Mouse (Mus musculus): Measurements from ENCODE around the gene Armh4. TPM values are rescaled to one million over a fixed set of nuclear protein-coding genes. Genes with fewer than 3 reads are reported as not detected.
"Not testable (repeated sequence)": the region's sequence is repeated elsewhere in the genome, so short reads cannot be mapped to it uniquely, and the experiment has no call there.

Gene Armh4
- total RNA-seq (2021): 1.8 and 2.1 TPM in 2 replicates
- long read RNA-seq, experiment 1, full-length matches to known transcripts: 2 of 2 reads
- long read RNA-seq, experiment 1, partial matches to known transcripts: 0 of 2 reads
- long read RNA-seq, experiment 1, other reads (novel, unspliced or antisense): 0 of 2 reads
- long read RNA-seq, experiment 2: 0 reads

DNA sequence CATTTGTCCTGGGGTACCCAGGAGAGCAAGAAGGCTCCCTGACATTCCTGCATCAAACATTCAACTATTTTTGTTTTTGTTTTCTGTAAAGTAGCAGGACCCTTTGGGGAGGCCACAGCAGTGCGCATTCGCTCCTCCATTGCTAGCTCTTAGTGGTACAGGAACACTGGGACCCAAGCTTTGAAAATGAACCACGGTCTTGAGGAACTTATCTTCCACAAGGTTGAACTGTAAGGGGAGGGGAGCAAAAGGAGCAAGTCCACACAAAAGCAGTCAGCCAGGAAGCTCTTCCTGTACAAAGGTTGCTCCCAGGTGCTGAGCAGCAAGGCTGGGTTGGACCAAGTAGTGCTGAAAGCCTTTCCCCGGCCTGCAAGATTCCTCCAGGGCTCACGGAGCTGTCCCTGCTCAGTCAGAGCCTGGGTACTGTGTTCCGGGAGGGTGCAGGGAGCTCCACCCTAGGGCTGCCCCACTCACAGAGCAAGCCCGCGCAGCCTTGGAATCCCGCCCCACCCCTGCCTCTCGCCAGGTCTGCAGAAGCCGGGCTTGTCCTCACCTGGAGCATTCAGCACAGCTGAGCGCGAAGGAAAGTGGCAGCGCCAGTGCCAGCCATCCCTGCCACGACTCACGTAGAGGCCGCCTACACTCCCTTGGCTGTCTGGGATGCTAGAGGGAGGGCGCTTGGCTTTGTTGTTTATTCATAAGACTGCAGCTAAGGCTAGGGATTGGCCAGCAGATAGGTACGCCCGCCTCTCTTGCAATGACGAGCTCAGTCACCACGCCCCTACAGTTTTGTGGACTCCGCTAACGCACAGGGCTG, at the start of gene Armh4:
Armh4 (minus strand) TSS at position 669 of the 817 bp plus-strand sequence.
- DNase-seq: peak; percentile 66

DNA sequence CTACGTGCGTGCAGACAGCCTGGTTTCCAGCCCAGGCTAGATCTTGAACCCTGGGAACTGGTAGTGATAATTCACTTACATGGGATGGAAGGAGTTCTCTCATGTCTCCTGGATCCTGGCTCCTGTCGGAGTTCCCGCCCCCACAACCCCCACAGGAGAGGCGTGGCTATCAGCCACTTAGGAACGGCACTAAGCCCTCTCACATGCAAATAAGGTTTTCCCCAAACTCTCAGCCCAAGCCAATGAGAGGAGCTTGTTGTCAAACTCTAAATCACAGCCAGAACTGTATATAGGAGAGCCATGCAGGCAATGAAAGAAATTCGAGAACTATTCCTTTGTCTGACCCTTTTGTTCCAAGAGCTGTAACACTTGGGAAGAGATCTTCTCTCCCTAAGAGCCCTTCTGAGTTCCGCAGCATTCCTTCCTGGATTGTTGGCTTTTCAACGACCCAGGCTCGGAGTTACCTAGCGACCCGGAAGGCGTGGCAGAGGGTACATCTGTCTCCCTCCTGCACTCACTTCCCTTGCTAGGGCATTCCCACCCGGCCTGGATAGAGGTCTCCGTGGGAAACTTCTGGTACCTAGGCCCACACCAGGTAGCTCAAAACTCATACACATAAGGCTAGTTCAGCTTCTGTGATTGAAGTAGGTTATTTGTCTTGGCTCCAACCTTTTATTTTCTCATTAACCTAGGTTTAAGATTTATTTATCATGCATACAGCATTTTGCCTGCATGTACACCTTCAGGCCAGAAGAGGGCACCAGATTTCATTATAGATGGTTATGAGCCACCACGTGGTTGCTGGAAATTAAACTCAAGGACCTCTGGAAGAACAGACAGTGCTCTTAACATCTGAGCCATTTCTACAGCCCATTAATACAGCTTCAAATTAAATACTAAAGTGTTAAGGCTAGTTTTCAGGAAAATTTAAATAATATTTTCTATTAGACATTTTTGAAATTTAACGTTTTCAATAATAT, 46.3 kb upstream of the Armh4 start:
- peak; percentile 5 for DNase-seq

DNA sequence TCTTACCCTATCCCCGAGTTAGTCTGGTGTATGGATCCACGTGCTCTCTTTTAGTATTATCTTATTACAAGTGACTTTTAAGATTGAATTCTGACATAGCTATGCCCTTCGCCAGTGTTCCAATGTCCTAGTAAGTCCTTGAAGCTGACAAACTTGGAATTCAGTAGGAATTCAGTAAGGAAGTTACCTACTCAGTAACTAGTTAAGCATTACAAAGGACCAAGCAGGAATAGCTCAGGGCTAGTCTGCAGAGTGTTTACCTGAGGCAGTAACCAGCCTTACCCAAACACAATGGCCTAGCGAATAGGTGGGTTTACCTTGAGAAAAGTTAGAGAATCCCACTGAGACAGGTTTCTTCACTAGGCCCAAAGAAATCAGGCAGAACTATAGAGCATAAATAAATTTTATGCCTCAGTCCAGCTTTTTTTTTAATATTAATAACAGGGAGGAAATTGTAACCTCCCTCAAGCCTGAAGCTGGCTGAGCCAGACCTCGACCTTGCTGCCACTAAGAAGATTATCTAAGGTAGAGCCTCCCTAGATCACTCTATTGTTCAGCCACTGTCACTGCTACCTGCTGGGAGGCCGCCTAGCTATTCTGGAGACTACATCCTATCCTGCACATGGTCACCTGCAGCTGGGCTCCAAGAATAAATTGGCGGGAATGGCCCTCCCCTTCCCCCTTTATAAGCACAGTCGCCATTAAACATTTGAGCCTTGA, 36.7 kb upstream of the Armh4 start:
- DNase-seq: not testable (repeated sequence)

DNA sequence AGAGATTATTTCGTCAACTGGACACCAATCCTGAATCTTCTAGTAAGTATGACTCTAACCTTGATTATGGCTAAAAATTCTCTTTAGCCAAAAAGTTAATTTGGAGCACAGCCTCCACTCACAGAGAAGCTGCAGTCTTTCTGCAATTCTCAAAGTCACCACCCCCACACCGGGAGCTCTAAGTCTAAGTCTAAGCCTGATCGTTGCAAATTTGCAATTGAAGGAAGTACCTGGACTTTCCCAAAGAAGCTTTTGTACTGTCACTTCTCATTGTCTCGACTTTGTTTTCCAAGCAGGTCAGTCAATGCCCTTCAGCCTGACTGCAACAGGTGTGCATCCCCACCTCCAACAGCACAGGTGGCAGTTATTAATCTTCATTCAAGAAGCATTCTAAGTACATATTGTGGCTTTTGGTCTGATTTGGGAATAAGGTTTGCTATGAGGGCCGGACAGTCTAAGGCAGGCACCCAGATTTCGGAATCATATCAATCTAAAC, 35.6 kb upstream of the Armh4 start:
- DNase-seq: not testable (repeated sequence)

DNA sequence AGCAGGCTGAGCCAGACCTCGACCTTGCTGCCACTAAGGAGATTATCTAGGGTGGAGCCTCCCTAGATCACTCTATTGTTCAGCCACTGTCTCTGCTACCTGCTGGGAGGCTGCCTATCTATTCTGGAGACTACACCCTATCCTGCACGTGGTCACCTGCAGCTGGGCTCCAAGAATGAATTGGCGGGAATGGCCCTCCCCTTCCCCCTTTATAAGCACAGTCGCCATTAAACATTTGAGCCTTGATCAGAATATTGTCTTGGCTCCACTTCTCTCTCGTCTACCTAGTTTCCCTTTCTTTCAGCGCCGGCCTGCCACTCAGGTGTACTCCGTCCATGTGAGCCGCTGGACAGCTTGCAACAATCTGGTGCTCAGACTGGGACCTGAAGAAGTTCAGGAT, 29.8 kb upstream of the Armh4 start:
- DNase-seq: not testable (repeated sequence)

DNA sequence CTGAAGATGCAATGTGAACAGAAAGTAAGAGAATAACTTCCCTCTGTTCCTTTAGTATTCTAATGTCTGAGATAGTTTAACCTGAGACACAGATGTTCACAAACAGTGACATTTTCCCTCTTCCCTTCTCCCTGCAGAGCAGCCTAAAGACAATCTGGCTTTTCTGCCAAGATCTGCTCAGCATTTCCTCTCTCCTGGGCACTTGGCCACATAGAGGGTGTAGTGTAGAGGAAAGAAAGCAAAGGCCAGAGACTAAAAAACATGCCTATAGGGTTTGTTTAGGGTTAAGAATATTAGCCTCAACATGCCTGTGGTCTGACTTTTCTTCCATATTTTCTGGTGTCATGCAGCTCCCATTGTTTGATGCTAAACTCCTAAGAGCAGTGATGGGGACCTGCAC, 21.9 kb upstream of the Armh4 start:
- not testable (repeated sequence) for DNase-seq

DNA sequence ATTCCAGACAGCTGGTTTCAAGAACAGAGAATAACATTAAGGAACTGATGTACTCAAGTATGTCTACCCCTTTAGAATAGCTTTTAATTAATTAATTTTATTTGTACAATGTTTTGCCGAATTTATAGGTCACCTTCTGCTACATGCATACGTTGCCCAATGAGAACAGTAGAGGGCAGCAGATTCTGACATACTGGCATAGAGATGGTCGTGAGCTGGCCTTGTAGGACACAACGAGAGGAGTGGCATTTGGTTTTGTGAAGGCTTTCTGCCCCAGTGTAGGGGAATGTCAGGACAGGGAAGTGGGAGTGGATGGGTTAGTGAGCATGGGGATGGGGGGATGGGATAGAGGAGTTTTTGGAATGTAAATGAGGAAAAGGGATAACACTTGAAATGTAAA, 18.3 kb upstream of the Armh4 start:
- peak; percentile 12 for DNase-seq

DNA sequence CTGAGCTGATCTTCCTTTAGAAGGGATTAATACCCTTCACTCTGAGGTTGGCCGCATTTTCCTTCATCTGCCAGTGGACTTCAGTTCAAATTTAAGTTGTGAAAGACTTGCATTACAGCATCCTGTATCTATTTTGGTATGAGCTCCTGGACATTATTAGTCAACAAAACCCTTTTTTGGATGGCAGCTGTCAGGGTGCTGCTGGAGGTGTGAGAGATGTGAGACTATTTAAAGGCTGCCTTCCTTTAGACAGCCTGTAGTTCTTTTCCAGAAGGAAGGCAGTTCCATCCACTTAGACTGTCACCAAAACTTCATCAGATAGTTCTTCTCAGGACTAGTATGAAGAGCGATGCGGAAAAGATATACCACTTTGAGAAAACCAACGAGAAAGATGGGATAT, 10.8 kb upstream of the Armh4 start:
- DNase-seq: no peak

DNA sequence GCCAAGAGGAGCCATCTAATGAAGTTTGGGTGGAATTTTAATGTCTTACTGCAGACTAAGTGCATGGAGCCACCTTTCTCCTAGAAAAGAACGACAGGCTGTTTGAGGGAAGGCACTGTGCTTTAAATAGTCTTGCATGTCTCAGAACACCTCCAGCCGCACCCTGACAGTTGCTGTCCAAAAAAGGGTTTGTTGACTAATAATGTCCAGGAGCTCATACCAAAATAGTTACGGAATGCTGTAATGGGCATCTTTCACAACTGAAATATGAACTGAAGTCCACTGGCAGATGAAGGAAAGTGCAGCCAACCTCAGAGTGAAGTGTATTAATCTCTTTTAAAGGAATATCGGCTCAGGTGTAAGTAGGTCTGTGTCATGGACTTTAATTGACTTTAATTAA, 7.4 kb upstream of the Armh4 start:
- DNase-seq: no peak

DNA sequence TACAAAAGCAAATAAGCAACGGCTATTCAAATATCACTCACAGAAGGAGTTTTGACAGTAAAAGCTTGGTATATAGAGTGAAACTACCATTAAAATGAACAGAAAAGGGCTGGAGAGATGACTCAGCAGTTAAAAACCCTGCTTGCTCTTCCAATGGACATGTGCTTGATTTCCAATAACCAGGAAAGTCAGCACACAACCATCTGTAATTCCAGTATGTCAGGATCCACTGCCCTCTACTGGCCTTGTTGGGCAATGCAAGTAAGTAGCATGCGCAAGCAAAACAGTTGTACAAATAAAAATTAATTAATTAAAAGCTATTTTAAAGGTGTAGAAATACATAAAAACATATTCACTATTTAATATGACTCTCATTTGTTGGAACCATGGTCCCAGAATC, 2.6 kb upstream of the Armh4 start:
- peak; percentile 62 for DNase-seq

DNA sequence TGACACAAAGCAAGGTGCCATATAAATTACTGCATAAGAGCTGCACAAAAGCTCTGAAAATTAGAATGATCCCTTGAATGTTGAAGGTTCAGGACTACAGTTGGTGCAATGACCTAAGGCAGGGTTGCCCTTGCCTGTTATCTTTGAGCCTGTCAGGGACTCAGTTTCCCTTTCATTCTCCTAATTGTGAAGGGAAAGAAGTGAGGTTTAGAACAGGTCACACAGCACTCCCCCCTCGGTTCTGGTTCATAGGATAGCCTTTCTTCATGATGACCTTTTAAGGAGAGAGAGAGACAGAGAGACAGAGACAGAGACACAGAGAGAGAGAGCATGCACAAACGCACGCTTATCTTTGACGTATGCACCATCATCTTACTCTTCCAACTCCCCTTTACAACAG, 683 bp upstream of the Armh4 start:
- DNase-seq: no peak

DNA sequence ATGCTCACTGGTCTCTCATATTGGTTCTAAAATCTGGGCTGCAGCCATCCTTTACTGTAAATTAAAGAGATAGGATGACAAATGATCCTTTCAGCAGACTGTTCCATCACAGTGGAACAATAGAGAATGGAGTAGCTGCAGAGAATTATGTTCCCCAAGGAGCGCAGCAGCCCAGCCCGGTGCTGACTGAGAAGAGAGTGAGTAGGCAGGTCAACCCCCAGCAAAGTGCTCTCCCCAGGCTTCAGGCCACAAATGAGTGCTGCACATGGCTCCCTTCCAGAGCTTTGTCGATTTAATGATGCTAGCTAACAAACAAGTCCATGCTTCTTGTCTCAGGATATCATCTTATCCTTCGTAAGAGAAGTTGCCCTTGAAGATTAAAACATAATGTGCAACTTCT, 2.8 kb downstream of the Armh4 start:
- DNase-seq: no peak

DNA sequence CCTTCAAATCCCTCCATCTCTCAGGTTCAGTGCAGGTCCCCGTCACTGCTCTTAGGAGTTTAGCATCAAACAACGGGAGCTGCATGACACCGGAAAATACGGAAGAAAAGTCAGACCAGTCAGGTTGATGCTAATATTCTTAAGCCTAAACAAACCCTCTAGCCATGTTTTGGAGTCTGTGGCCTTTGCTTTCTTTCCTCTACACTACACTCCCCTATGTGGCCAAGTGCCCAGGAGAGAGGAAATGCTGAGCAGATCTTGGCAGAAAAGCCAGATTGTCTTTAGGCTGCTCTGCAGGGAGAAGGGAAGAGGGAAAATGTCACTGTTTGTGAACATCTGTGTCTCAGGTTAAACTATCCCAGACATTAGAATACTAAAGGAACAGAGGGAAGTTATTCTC, 5.6 kb downstream of the Armh4 start:
- not testable (repeated sequence) for DNase-seq

DNA sequence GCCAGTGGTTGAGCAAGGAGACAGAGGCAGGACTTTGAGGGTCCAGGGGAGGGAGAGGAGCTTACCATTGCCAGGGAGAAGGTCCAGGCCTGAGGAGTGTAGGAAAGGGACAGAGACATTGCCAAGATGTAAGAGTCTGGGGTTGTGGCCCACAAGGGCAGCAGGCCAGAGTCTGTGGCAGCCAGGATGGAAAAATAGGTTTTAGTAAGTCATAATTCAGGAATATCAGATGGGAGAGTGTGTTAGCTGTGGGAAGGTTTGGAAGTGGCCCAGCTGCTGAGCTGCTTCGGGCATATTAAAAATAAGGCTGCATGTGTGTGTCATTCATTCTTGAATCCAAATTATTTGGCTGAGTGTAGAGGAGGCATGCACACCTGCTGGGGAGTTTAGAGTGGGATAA, 11.4 kb downstream of the Armh4 start:
- no peak for DNase-seq

DNA sequence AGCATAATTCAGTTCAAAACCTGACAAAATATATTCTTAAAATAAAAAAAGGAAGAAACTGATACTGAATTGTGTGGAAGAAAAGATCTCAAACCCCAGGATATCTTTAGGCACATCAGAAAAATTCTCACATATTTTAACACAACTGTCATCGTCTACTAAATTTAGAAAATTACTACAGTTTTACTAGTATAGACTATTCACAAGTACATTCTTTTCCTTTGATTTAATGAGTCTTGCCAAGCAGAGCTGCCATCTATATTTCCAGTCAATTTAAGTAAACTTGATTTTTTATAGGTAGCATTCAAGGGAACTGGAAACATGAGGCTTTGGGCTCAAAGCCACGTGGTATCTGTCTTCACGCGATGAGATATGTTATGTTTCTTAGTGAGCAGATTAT, 16.6 kb downstream of the Armh4 start:
- no peak for DNase-seq

DNA sequence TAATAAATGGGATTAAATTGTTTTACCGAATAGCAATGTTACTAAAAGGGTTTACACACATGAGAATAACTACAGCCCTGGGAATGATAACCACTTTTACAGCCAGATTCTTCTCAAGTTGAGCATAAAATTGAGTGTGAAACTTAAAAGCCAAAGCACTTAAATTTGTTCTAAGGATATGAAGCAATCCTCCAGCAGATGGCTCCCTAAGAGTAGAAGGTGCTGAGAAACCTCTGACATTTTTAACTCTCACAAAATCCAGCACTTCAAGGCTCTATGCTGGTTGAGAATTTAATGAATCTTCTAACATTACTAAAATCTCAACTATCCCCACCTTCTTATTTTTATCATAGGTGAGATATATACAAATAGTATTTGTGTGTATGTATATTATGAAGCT, 27.3 kb downstream of the Armh4 start:
- DNase-seq: no peak

DNA sequence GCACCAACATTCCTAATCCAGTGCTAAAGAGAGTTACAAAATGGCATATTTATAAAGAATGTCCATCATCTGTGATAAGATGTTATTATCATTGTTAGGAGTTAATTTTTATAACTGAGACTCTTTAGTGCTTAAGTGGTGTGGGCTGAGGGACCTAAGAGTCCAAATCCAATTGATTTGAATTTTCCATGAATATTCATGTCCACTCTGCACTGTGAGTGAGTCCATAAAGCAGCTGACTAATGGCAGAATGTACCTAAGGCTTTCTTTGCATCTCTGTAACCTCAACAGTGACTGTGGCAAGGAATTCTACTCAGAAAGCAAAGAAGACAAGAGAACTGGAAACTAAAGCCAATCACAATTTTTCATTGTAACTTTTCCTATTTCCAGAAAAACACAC, 30.6 kb downstream of the Armh4 start:
- DNase-seq: no peak

DNA sequence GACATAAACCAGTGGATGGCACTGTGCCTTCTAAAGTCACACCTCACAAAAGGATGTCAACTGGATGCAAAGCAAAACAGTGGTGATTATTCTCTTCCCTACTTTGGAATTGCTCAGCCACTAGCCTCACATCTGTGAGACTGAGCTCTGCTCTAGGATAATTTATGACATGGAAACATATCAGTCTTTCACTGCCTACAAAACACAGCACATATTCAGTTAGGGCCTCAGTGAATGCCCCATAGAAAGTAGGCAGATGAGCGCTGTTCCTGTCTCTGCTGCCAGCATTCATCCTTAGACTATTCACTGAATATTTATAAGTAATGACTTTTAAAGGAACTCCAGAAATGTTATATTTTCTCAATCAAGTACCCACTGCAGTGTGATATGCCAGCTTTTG, 37.3 kb downstream of the Armh4 start:
- no peak for DNase-seq

DNA sequence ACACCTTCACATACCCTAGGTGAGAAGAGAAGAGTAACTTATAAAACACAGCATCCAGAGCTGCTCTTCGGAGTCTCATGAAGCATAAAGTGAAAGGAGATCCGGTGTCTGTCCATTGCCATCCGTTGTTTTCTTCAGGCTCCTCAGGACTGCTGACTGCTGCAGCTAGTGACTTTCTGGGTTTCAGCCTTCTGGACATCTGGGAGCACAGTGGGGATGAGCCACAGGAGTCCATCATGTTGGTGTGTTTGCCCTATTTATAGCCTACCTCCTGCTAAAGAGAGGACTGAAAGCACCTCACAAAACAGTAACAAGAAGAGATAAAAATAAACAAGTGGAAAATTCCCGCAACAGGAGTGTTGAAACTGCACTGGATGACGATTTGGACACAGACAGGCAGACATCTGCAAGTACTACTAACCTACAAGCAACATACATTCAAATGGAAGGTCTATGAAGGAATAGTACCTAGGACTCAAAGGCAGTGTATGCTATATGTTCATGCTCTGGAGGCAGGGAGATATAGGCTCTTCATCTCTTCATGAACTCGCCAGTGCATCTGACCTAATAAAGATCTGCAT, 39.1 kb downstream of the Armh4 start:
- DNase-seq: no peak

DNA sequence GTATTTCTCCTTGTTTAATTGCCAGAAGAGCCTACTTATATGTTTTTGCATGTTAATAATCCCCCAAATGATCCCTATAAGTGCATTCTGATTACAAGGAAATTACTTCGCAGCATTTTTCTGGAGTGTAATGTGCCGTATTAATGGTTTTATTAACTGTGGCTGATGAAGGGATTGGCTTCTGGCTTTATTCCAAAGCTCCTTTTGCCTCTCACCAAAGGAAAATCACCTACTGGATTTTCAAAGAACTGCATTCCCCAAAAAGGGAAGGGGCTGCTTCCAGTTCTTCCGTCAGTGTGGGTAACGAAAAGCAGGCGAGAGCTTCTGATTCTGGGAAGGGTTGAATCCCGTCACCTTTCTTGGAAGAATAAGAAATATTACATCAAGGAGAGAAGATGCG, 43.9 kb downstream of the Armh4 start:
- DNase-seq: no peak

DNA sequence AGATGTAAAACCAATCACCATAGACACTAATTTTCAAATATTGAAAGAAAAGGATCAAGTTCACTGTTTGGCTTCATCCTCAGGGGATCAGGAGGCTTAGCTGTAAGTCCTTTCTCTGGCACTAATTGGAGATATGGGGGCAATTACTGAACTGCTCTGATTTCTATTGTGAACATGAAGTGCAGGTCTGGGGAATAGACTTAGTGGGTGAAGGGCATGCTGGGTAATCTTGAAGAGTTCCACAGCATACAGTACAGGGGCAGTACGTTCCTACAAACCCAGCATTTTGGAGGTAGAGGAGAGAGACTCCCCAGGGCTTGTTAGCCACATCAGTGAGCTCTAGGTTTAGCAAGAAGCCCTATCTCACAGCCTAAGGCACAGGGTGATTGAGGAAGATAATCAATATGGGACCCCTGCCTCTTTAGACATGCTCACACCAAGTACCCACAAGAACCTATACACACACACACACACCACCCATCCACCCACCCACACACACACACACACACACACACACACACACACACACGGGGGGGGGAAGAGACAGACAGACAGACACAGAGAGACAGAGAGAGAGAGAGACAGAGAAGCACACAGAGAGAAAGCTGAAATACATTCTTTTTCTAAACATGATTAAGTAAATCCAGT, 44.6 kb downstream of the Armh4 start:
- DNase-seq: no peak
